Comparison of ENCODE assay signal across 8 mouse cellular contexts in genomic region chr8:119297752-119298151, GRCm38 (mm10). TPM values are rescaled to one million over a fixed set of nuclear protein-coding genes. Genes with fewer than 3 reads are reported as not detected.
DNase-seq lines count a peak whose midpoint lies in the region; ATAC-seq and TF ChIP-seq lines count a peak whose summit lies in the region.
"Not testable (repeated sequence)": the region's sequence is repeated elsewhere in the genome, so short reads cannot be mapped to it uniquely, and the experiment has no call there.

No protein-coding gene starts in this region.

- H3K27me3 ChIP-seq in E14TG2a.4 (ENCODE audit: insufficient read depth, low read length); heart, postnatal 0 days (ENCODE audit: control insufficient read depth, insufficient read depth, low read length): not testable (repeated sequence)

- TF ChIP-seq CTCF in E14TG2a.4 (conservative IDR thresholded peaks at IDR 0.05; ENCODE audit: low read length), result peak; percentile 73
- peak; percentile 68 for TF ChIP-seq CTCF in bone marrow macrophage, adult 2 months (IDR thresholded peaks at IDR 0.05; ENCODE audit: low read depth, low read length)
- TF ChIP-seq CTCF in heart, postnatal 0 days (IDR thresholded peaks at IDR 0.05; ENCODE audit: low read depth), result peak; percentile 82
- peak; percentile 85 for TF ChIP-seq CTCF in lung, adult 2 months (IDR thresholded peaks at IDR 0.05; ENCODE audit: insufficient read depth, low read length)
- peak; percentile 44 for TF ChIP-seq CTCF in olfactory bulb, adult 2 months (IDR thresholded peaks at IDR 0.05; ENCODE audit: insufficient read depth, low read depth, low read length)

- H3K27ac ChIP-seq in bone marrow macrophage, adult 2 months (ENCODE audit: insufficient read depth, low read depth, low read length); heart, postnatal 0 days (ENCODE audit: low read depth); olfactory bulb, adult 2 months (ENCODE audit: insufficient read depth, low read depth, low read length): not testable (repeated sequence)

- peak; percentile 25 for DNase-seq in embryo, embryonic 11 days
- not testable (repeated sequence) for DNase-seq in heart, postnatal 0 days (ENCODE audit: low spot score)
- peak; percentile 13 for DNase-seq in large intestine, adult 2 months (ENCODE audit: low read depth, low spot score)
- DNase-seq in lung, adult 2 months, result peak; percentile 36
- DNase-seq in thymus, postnatal 0 days (ENCODE audit: low spot score), result peak; percentile 28

- TF ChIP-seq EP300 in heart, postnatal 0 days (IDR thresholded peaks at IDR 0.05; ENCODE audit: low read depth), result not testable (repeated sequence)

- ATAC-seq in heart, postnatal 0 days (ENCODE audit: insufficient read depth, low read depth), result not testable (repeated sequence)

- WGBS in heart, postnatal 0 days, result 28% methylated on average over 3 of the region's 3 CpGs
- 29% methylated on average over 3 of the region's 3 CpGs for WGBS in large intestine, adult 2 months
- WGBS in lung, adult 2 months, result 30% methylated on average over 3 of the region's 3 CpGs
- 39% methylated on average over 3 of the region's 3 CpGs for WGBS in olfactory bulb, adult 2 months

- H3K4me1 ChIP-seq in E14TG2a.4 (replicated peaks; ENCODE audit: low read depth, low read length); bone marrow macrophage, adult 2 months (ENCODE audit: control insufficient read depth, insufficient read depth, low read length); heart, postnatal 0 days (ENCODE audit: control insufficient read depth, insufficient read depth); lung, adult 2 months (ENCODE audit: control insufficient read depth, insufficient read depth, low read length); olfactory bulb, adult 2 months (ENCODE audit: control insufficient read depth, insufficient read depth, low read length): not testable (repeated sequence)

- not testable (repeated sequence) for H3K36me3 ChIP-seq in E14TG2a.4 (ENCODE audit: insufficient read depth, low read length); heart, postnatal 0 days (replicated peaks; ENCODE audit: control insufficient read depth, insufficient read depth, low read length)

- not testable (repeated sequence) for H3K9ac ChIP-seq in heart, postnatal 0 days (replicated peaks; ENCODE audit: low read depth, low read length)

- H3K4me2 ChIP-seq in heart, postnatal 0 days (ENCODE audit: low read depth, low read length), result not testable (repeated sequence)

- not testable (repeated sequence) for TF ChIP-seq POLR2A in bone marrow macrophage, adult 2 months (IDR thresholded peaks at IDR 0.05; ENCODE audit: borderline replicate concordance, low read depth, low read length); lung, adult 2 months (IDR thresholded peaks at IDR 0.05; ENCODE audit: borderline replicate concordance, extremely low read depth, low read depth, low read length); olfactory bulb, adult 2 months (IDR thresholded peaks at IDR 0.05; ENCODE audit: insufficient read depth, low read depth, low read length)

- H3K4me3 ChIP-seq in E14TG2a.4 (replicated peaks; ENCODE audit: low read length); bone marrow macrophage, adult 2 months (ENCODE audit: insufficient read depth, low read length); heart, postnatal 0 days (ENCODE audit: low read depth, low read length); lung, adult 2 months (replicated peaks; ENCODE audit: extremely low read depth, low read depth, low read length); olfactory bulb, adult 2 months (ENCODE audit: insufficient read depth, low read depth, low read length): not testable (repeated sequence)

- peaks cover 15% of the 10 kb centered on the region for H3K9me3 ChIP-seq in E14TG2a.4 (ENCODE audit: low read length)
- H3K9me3 ChIP-seq in heart, postnatal 0 days (replicated peaks; ENCODE audit: control insufficient read depth, low read length), result not testable (repeated sequence)

RNA-seq across cellular contexts. Expression of gene Hsbp1, which starts 46.5 kb away (rescaled TPM):
- 224 and 232 TPM in 2 replicates for polyA plus RNA-seq in bone marrow macrophage, adult 2 months (2012; ENCODE audit: insufficient read depth, insufficient read length, missing spikeins)
- 131 and 134 TPM in 2 replicates for total RNA-seq in heart, postnatal 0 days (2014; rRNA removed; ENCODE audit: low replicate concordance)
- 328 and 340 TPM in 2 replicates for polyA plus RNA-seq in heart, postnatal 0 days (2015; fragmentation: Nextera tagmentation; extraction: Ambion mirVana)
- 92.3 and 106 TPM in 2 replicates for polyA plus RNA-seq in large intestine, adult 2 months (2012; rRNA removed)
- 90.7 and 130 TPM in 2 replicates for polyA plus RNA-seq in lung, adult 2 months (2012; rRNA removed)
- polyA plus RNA-seq in olfactory bulb, adult 2 months (2012; ENCODE audit: insufficient read depth, insufficient read length, low replicate concordance, missing spikeins), result not detected in 2 replicates
- polyA plus RNA-seq in thymus, postnatal 0 days (2015; fragmentation: Nextera tagmentation; extraction: Ambion mirVana), result 244 and 246 TPM in 2 replicates

Comparison
In these comparisons a context has a peak if more than half of its experiments do, and no peak if none do; other contexts are left out.
1. RNA of gene Hsbp1, which starts 46.5 kb away (polyA plus RNA-seq): 328 to 340 TPM in heart, postnatal 0 days, 244 to 246 TPM in thymus, postnatal 0 days, 224 to 232 TPM in bone marrow macrophage, adult 2 months, 90.7 to 130 TPM in lung, adult 2 months and 92.3 to 106 TPM in large intestine, adult 2 months; not detected in olfactory bulb, adult 2 months; every median in the first group is over 10 times any median in the second.
2. Peak in every context shown above with its lines, with median percentiles within 50 percentile points of each other: CTCF ChIP-seq.